Mouse (Mus musculus) CH12F3 (cell line): Measurements from ENCODE around the gene Prdm10.

Experiments
- in situ Hi-C: fragments of 300-500 bp; cut with MboI; formaldehyde crosslinking; loops from 2 replicates; pipeline ENCODE4 v1.14.3; 2020; ENCODE audit warnings: low sequenced_read_pairs

The Prdm10 gene

GRCm38 (mm10) chr9:31352716-31353115 is 72.4 kb downstream of the Prdm10 start:
- in situ Hi-C loops = loop anchor here (25.0 kb wide), 1 partner anchor 915 kb away; the partner anchor contains the start of gene Snx19

- in situ Hi-C loops = loop anchor here (25.0 kb wide), 1 partner anchor 916 kb away; the partner anchor contains the start of gene Snx19
These were observed 73.2 kb downstream of the Prdm10 start for GRCm38 (mm10) chr9:31353518-31353917.

DNA sequence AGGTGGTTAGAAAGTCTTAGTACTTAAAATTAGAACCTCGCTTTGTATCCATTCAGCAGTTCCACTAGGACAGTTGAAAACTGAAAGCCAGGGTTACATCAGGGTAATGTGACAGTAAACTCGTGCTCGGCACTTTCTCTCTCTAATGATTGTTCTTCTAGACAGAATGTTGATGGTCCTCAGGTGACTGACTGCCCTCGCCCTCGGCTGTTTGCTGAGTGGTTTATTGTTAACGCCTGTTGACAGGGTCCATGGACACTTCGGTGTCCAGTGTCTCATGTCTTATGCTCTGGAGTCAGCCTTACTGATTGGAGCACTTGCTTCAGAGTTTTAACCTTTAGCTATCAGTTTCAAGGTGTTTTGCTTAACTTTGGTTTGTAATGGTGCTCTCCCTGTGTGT is 73.7 kb downstream of the Prdm10 start:
- in situ Hi-C loops = loop anchor here (25.0 kb wide), 1 partner anchor 917 kb away; the partner anchor contains the start of gene Snx19

DNA sequence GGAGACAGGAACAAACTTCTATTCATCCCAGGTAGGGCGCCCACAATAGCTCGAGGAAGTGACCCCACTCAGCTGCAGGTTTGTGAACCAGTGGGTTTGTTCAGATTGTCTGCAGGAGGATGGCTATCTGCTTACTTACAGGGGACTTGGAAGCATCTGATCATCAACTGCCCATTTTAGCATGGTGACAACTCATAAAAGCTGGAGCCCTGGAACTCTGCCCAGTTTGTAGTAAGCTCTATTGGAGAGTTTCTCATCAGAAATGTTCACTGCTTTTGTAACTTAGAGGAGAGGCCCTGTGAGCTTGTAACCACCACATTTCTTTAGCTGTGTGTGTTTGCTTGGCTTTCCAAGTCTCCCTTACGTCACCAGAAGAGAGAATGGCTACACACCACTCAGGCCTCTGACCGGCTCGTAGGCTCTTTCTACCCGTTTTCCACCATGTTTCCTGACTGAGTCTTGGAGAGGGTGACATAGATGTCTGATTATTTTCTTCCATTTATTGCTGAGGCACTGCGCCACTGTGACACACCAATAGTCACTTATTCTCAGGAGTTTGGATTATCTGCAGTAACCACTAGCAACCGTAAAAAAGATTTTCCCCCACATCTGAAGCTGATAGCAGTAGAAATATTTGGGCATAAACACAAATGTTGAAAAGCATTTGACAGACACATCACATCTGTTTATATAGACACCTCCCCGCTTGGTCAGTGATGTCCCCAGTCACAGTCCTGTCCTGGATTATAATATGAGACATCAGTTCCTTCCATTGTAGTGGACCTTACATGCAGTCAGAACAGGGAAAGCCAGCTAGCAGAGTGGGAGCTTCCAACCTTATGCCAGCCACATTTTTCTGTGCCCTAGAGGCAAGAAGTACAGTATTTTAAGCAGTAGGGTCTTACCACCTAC is 83.6 kb downstream of the Prdm10 start:
- in situ Hi-C loops = loop anchor here (25.0 kb wide), 1 partner anchor 927 kb away; the partner anchor contains the start of gene Snx19

GRCm38 (mm10) chr9:31365086-31365485 is 84.7 kb downstream of the Prdm10 start:
- in situ Hi-C loops = loop anchor here (25.0 kb wide), 1 partner anchor 928 kb away; the partner anchor contains the start of gene Snx19

DNA sequence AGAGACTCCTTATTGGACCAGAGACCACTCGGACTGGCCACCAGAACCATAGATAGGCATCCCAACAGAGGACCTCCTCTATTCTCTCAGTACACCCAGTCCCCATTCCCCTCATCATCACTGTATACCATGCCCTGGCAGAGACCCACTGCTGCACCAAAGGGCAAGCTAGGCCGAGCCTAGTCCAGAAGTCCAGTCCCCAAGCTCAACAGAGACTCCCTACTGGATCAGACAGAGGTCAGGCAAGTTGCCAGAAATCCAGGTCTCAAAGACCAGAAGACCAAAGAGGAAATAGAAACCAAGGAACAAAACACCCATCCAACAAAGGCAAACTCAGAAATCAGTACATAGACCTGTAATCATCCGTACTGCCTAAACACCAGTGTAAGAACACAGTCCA is 91.4 kb downstream of the Prdm10 start:
- in situ Hi-C loops = loop anchor here (25.0 kb wide), 1 partner anchor 934 kb away; the partner anchor contains the start of gene Snx19

GRCm38 (mm10) chr9:31376661-31377060 is 96.3 kb downstream of the Prdm10 start:
- in situ Hi-C loops = no loop called here

GRCm38 (mm10) chr9:31384786-31385499 is 104.6 kb downstream of the Prdm10 start:
- in situ Hi-C loops = no loop called here

DNA sequence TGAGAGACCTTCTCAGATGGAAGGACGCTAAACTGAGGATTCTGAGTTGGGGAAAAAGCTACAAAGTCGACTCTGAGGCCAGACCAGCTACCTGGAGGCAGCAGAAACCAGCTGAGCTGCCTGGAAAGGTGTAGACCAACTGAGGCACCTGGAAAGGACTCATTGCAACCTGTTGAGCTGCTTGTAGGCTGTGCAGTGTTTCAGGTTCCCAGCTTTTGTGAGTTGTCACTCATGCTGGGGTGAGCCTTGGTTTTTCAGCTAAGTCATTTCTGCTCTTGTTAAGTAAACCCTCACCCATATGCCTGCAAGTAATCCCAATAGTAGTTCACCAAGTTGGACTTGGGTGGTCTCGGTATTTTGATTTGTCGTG is 105.1 kb downstream of the Prdm10 start:
- in situ Hi-C loops = no loop called here

DNA sequence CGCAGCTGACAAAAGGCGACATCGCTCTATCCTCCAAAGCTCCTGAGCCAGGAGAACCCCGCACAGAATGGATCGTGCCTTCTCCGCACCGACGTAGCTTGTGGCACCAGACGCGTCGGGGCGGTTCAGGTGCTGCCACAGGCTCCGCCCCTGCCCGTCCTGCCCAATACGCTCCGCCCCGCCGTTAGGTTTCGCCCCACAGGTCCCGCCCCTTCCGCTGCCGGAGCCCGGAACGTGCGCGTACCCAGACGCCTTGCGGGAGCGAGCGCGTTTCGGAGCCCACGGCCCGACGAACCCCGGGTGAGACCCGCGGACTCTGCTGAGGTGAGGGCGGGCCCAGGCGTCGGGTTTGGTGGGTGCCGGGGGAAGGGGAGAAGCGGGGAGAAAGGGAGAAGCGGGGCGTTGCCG is 105.6 kb downstream of the Prdm10 start, which contains the start of gene Nfrkb:
Nfrkb (plus strand) TSS at position 246 of the 408 bp plus-strand sequence.
- in situ Hi-C loops = no loop called here

DNA sequence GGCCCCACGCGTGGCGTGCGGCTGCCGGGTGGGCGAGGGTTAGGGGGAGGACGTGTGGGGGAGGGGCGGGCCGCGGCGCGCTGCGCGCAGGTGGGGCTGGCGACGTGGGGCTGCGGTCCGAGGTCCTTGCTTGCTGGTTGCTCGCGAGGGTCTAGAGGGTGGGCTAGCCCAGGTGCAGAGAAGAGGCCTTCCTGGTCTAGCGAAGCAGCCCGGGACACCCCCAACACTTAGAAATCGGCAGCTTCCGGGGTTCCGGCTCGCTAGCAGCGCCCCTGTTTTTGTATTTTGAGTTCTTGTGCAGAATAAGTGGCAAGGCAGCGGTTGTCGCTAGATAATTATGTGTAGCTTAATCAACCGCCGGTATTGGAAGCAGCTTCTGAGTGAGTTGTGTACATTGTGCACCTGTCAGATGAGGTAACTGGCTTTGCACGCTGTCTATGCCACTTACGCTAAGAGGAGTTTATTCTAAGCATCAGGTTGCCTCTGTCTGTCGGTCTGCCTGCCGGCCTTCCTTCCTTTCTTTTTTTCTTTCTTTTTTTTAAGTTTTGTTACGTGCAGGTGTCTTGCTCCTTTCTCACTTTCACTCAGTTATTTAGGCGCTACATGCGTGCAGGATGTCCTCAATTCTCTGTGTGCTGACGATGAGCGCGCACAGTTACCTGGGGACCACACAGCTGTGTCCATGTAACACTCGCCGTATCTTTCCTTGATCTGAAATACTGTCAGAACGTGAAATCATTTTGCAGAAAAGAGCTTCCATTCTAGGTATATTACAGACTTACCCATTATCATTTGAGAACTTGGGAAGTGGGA is 106.2 kb downstream of the Prdm10 start:
- in situ Hi-C loops = no loop called here

- in situ Hi-C loops = no loop called here
These were observed 106.9 kb downstream of the Prdm10 start for GRCm38 (mm10) chr9:31387206-31387605.

DNA sequence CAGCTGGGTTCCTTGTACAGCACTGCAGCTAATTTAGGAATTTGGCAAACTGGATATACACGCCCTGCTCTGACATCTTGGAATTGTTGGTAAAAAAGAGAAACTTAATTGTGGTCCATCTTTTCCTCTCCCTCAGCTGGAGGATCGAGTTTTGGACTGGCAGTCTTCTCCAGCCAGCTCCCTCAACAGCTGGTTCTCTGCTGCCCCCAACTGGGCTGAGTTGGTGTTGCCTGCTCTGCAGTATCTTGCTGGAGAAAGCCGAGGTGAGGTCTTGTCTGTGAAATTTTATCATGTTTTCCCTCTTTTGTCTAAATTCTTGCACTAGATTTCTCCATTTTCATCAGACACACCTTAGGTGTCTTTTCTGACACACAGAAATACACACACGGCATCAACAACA is 120.1 kb downstream of the Prdm10 start:
- in situ Hi-C loops = loop anchor here (10.0 kb wide), 1 partner anchor 144 kb away; no protein-coding TSS in a partner anchor

GRCm38 (mm10) chr9:31404311-31404710 is 124.0 kb downstream of the Prdm10 start:
- in situ Hi-C loops = loop anchor here (10.0 kb wide), 1 partner anchor 140 kb away; no protein-coding TSS in a partner anchor

GRCm38 (mm10) chr9:31405217-31405616 is 124.9 kb downstream of the Prdm10 start:
- in situ Hi-C loops = loop anchor here (10.0 kb wide), 1 partner anchor 140 kb away; no protein-coding TSS in a partner anchor

- in situ Hi-C loops = no loop called here
These were observed 131.8 kb downstream of the Prdm10 start for GRCm38 (mm10) chr9:31412165-31412564.

GRCm38 (mm10) chr9:31418821-31419220 is 138.5 kb downstream of the Prdm10 start:
- in situ Hi-C loops = no loop called here

GRCm38 (mm10) chr9:31422143-31422542 is 141.8 kb downstream of the Prdm10 start:
- in situ Hi-C loops = no loop called here

- in situ Hi-C loops = no loop called here
These were observed 148.6 kb downstream of the Prdm10 start for GRCm38 (mm10) chr9:31428971-31429370.

- in situ Hi-C loops = no loop called here
These were observed 149.7 kb downstream of the Prdm10 start for GRCm38 (mm10) chr9:31430011-31430410.
